Mouse (Mus musculus) stomach, postnatal 0 days (tissue): ENCODE data around the gene Wwc1. TPM values are rescaled to one million over a fixed set of nuclear protein-coding genes. Genes with fewer than 3 reads are reported as not detected.

ENCODE experiments used
- ATAC-seq: fragments of 200-750 bp; cut with Nextera tagmentation; 2 replicates; pipeline ENCODE4 v1.8.0; 2017; ENCODE audit not compliant: low FRiP score, low TSS enrichment
- DNase-seq: peaks from one replicate; pipeline ENCODE4 v3.0.0-alpha.2; 2016; ENCODE audit warnings: low spot score
- H3K27ac ChIP-seq: fragments of 300-500 bp; sonication (generic); replicated peaks from 2 replicates; pipeline ENCODE4 v1.5.1; 2014; ENCODE audit warnings: mild to moderate bottlenecking, control low read depth
- H3K27me3 ChIP-seq: fragments of 300-500 bp; sonication (generic); 2 replicates; pipeline ENCODE4 v1.6.1; 2014; ENCODE audit warnings: low read length; ENCODE audit not compliant: control insufficient read depth, insufficient read depth
- H3K36me3 ChIP-seq: fragments of 300-500 bp; sonication (generic); 2 replicates; pipeline ENCODE4 v1.6.1; 2014; ENCODE audit warnings: low read length, mixed read lengths; ENCODE audit not compliant: control insufficient read depth, insufficient read depth
- H3K4me1 ChIP-seq: fragments of 300-500 bp; sonication (generic); replicated peaks from 2 replicates; pipeline ENCODE4 v1.6.1; 2014; ENCODE audit warnings: antibody characterized with exemption; ENCODE audit not compliant: control insufficient read depth, insufficient read depth
- H3K4me2 ChIP-seq: fragments of 300-500 bp; sonication (generic); replicated peaks from 2 replicates; pipeline ENCODE4 v1.6.1; 2014; ENCODE audit warnings: low read depth, mild to moderate bottlenecking, control low read depth, moderate library complexity
- H3K4me3 ChIP-seq: fragments of 300-500 bp; sonication (generic); 2 replicates; pipeline ENCODE4 v1.5.1; 2014; ENCODE audit warnings: low read depth, low read length, control low read depth
- H3K9ac ChIP-seq: fragments of 300-500 bp; sonication (generic); 2 replicates; pipeline ENCODE4 v1.6.1; 2014; ENCODE audit warnings: mild to moderate bottlenecking, low read length, control low read depth, mixed read lengths
- H3K9me3 ChIP-seq: fragments of 300-500 bp; sonication (generic); 2 replicates; pipeline ENCODE4 v1.6.1; 2016; ENCODE audit warnings: low read length; ENCODE audit not compliant: control insufficient read depth
- CTCF ChIP-seq: IDR thresholded peaks from 2 replicates; pipeline ENCODE4 v1.5.1; 2016; ENCODE audit warnings: antibody characterized with exemption, low read depth, mild to moderate bottlenecking, moderate library complexity
- EP300 ChIP-seq: optimal IDR thresholded peaks from 2 replicates; pipeline ENCODE3; 2016; ENCODE audit warnings: antibody characterized with exemption
- WGBS: fragments of 180-500 bp; shearing (Covaris S2); extraction: QIAGEN DNeasy Blood & Tissue Kit; methylation state at CpG from one replicate; pipeline ENCODE4 v1.1.7; 2014; 5-methylcytosine and 5-hydroxymethylcytosine counted together
- polyA plus RNA-seq: library from polyadenylated mRNA; unstranded; fragments of >200 nt; fragmentation: Nextera tagmentation; extraction: Ambion mirVana; gene quantifications from 2 replicates; pipeline ENCODE4 v1.2.1, GENCODE M21; 2015

The Wwc1 gene
- polyA plus RNA-seq, 1 experiment from 2014 or later = 7.8 TPM

GRCm38 (mm10) chr11:35916466-35917185, 63.7 kb downstream of the Wwc1 start:
- ATAC-seq = 0 out of 2 replicates have a peak, but pooled peaks have one; percentile 47
- no peak overlapping the region for H3K4me3 ChIP-seq
- 63% methylated on average over 8 of the region's 8 CpGs for WGBS
- 0 out of 2 replicates have a peak overlapping the region, but pooled peaks have one; percentile 56 for H3K27ac ChIP-seq
- H3K9ac ChIP-seq = no peak overlapping the region
- no peak overlapping the region for H3K4me2 ChIP-seq
- no peaks in the 10 kb centered on the region for H3K9me3 ChIP-seq
- TF ChIP-seq EP300 = no peak
- TF ChIP-seq CTCF = no peak
- no peaks in the 10 kb centered on the region for H3K36me3 ChIP-seq
- no peaks in the 10 kb centered on the region for H3K4me1 ChIP-seq
- no peak for DNase-seq
- H3K27me3 ChIP-seq = no peaks in the 10 kb centered on the region

DNA sequence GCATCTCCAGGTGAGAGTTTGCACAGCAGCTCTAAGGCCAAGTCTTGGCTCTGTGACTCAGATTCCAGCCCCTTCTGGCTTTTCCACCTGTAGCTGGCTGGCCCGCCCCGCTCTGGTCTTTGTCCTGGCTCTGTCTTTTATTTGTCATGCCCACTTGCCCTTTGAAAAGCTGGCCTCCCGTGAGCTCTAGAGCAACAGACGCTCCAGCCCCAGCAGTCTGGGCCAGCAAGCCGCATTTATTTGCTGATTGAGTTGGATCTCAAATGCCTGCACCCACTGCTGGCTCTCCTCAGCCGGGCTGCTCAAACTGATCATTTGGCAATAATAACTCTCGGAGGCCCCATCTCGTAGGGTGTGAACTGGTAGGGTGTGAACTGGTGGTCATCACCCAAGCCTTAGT, 64.8 kb downstream of the Wwc1 start:
- no peaks in the 10 kb centered on the region for H3K9me3 ChIP-seq
- no peaks in the 10 kb centered on the region for H3K4me1 ChIP-seq
- ATAC-seq (peak; percentile 45; the same call in 1 of the 2 replicates), DNase-seq (peak; percentile 60)
- H3K36me3 ChIP-seq = no peaks in the 10 kb centered on the region
- no peak overlapping the region for H3K4me3 ChIP-seq
- no peak for TF ChIP-seq EP300
- TF ChIP-seq CTCF = no peak
- H3K27me3 ChIP-seq = no peaks in the 10 kb centered on the region
- no peak overlapping the region for H3K4me2 ChIP-seq
- H3K9ac ChIP-seq = no peak overlapping the region
- 0 out of 2 replicates have a peak overlapping the region, but pooled peaks have one; percentile 30 for H3K27ac ChIP-seq
- 49% methylated on average over 8 of the region's 8 CpGs for WGBS

- H3K4me2 ChIP-seq = no peak overlapping the region
- no peak overlapping the region for H3K4me3 ChIP-seq
- no peak overlapping the region for H3K9ac ChIP-seq
- no peak overlapping the region for H3K27ac ChIP-seq
- no peaks in the 10 kb centered on the region for H3K4me1 ChIP-seq
- no peaks in the 10 kb centered on the region for H3K36me3 ChIP-seq
- TF ChIP-seq EP300 = no peak
- TF ChIP-seq CTCF = no peak
- ATAC-seq = no peak
- no peaks in the 10 kb centered on the region for H3K27me3 ChIP-seq
- WGBS = 82% methylated on average over 6 of the region's 6 CpGs
- H3K9me3 ChIP-seq = no peaks in the 10 kb centered on the region
- DNase-seq = no peak
These were observed 66.8 kb downstream of the Wwc1 start for GRCm38 (mm10) chr11:35913418-35914044.

- Histone ChIP-seq H3K27me3 (no peaks in the 10 kb centered on the region), H3K9me3 (no peaks in the 10 kb centered on the region), H3K4me2 (no peak overlapping the region), H3K36me3 (no peaks in the 10 kb centered on the region), H3K4me3 (no peak overlapping the region), H3K4me1 (no peaks in the 10 kb centered on the region), H3K27ac (no peak overlapping the region), H3K9ac (no peak overlapping the region)
- WGBS = 78% methylated on average over 7 of the region's 7 CpGs
- ATAC-seq (no peak), DNase-seq (no peak)
- TF ChIP-seq CTCF = no peak
- no peak for TF ChIP-seq EP300
These were observed 75.3 kb downstream of the Wwc1 start for GRCm38 (mm10) chr11:35904955-35905550.

- DNase-seq = no peak
These were observed 77.2 kb downstream of the Wwc1 start for GRCm38 (mm10) chr11:35903079-35903478.

DNA sequence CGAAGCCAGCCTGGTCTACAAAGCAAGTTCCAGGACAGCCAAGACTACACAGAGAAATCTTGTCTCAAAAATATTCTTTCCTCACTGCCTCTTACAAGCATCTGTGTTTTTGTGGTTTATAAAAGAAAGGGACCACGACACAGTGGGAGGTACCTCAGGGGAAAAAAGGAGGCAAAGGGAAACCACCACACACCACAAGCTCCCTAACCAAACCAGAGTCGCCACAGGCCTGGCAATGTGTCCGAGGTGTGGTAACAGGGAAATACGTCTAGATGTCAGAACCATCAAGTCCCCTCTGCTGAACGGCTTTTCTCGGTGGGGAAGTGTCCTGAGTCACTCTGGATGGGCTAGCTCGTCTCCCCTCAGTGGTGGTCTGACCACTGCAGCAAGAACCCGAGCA, 80.4 kb downstream of the Wwc1 start:
- Histone ChIP-seq H3K27me3 (no peaks in the 10 kb centered on the region), H3K9ac (no peak overlapping the region), H3K4me1 (no peaks in the 10 kb centered on the region), H3K9me3 (no peaks in the 10 kb centered on the region), H3K4me3 (no peak overlapping the region), H3K27ac (no peak overlapping the region), H3K4me2 (no peak overlapping the region), H3K36me3 (no peaks in the 10 kb centered on the region)
- DNase-seq (no peak), ATAC-seq (no peak)
- TF ChIP-seq EP300 (no peak), CTCF (no peak)
- 72% methylated on average over 9 of the region's 9 CpGs for WGBS

More at GRCm38 (mm10) chr11:35903079-35903478, 77.2 kb downstream of the Wwc1 start:
- Histone ChIP-seq H3K27ac (no peak overlapping the region), H3K9ac (no peak overlapping the region), H3K36me3 (no peaks in the 10 kb centered on the region), H3K27me3 (no peaks in the 10 kb centered on the region), H3K9me3 (no peaks in the 10 kb centered on the region), H3K4me3 (no peak overlapping the region), H3K4me2 (no peak overlapping the region), H3K4me1 (no peaks in the 10 kb centered on the region)
- TF ChIP-seq EP300 = no peak
- no peak for TF ChIP-seq CTCF
- 83% methylated on average over 9 of the region's 9 CpGs for WGBS
- ATAC-seq = no peak
